Mouse (Mus musculus): ENCODE measurements around the gene Gm13697. TPM values are rescaled to one million over a fixed set of nuclear protein-coding genes. Genes with fewer than 3 reads are reported as not detected.
"Not testable (repeated sequence)": the region's sequence is repeated elsewhere in the genome, so short reads cannot be mapped to it uniquely, and the experiment has no call there.

The Gm13697 gene
- total and polyA plus RNA-seq, 2 experiments from 2014 or later = not detected

DNA sequence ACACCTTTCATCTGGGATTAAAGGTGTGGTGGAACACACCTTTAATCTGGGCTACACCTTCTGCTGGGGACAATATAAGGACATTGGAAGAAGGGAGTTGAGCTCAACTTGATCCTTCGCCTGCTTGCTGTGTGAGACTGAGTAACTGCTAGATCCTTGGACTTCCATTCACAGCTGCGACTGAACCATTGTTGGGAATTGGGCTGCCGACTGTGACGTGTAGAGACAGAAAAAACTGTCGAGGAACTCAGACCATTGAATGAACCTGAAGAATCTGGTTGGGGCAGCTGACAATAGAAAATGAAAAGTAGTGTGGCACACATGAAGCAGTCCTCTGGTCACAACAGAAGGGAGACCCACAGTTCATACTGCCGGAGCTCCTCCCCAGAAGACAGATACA is 5.7 kb downstream of the Gm13697 start, which contains the start of gene Gm13691:
Gene Gm13691 (plus strand): TSS at position 301 of the 400 bp plus-strand sequence.
- H3K36me3 ChIP-seq (ENCODE audit: insufficient read depth, low read length); H3K27ac ChIP-seq (ENCODE audit: low read depth, low read length); ATAC-seq (ENCODE audit: low FRiP score); H3K4me3 ChIP-seq (ENCODE audit: low read depth, low read length); H3K4me2 ChIP-seq (ENCODE audit: low read depth, low read length, poor library complexity, severe bottlenecking); DNase-seq (ENCODE audit: low spot score); H3K4me1 ChIP-seq (ENCODE audit: insufficient read depth, low read length); H3K27me3 ChIP-seq (ENCODE audit: insufficient read depth, low read length); H3K9me3 ChIP-seq (ENCODE audit: low read length); H3K9ac ChIP-seq (replicated peaks; ENCODE audit: low read length, poor library complexity, severe bottlenecking): not testable (repeated sequence)
- no CpG with 5 or more reads among the region's 6 CpGs for WGBS

DNA sequence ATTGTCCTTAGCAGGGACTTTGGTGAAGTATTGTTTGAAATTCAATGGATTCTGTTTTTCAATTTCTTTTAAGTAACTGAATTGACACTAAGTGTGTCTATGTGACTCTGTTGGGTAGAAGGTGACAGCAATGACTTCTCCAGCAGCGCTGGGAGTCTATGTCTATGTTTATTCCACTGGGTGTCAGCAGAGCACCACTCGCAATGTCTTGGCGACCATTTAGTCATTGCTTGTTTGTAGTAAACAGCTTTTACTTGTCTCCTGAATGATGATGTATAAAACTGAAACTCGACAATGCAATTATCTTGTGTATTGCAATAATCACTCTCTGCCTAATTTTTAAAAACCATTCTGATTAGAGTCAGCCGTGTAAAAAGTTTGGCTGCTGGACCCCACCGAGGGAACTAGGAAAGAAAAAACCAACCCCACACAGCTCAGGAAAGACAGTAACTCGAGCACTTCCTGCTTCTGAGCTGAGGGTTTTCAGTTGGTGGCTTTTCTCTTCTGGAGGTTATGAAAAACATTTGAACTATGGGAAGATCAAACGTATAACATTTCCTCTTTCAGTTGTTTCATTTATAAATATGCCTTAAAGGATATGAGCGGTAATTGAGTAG is 9.2 kb downstream of the Gm13697 start:
- DNase-seq (ENCODE audit: low spot score); H3K4me3 ChIP-seq (ENCODE audit: low read depth, low read length); ATAC-seq (ENCODE audit: low FRiP score); H3K27ac ChIP-seq (ENCODE audit: low read depth, low read length); H3K9ac ChIP-seq (replicated peaks; ENCODE audit: low read length, poor library complexity, severe bottlenecking); H3K4me2 ChIP-seq (ENCODE audit: low read depth, low read length, poor library complexity, severe bottlenecking); H3K9me3 ChIP-seq (ENCODE audit: low read length); H3K27me3 ChIP-seq (ENCODE audit: insufficient read depth, low read length); H3K4me1 ChIP-seq (ENCODE audit: insufficient read depth, low read length); H3K36me3 ChIP-seq (ENCODE audit: insufficient read depth, low read length): not testable (repeated sequence)
- WGBS = 73% methylated on average over 6 of the region's 9 CpGs

DNA sequence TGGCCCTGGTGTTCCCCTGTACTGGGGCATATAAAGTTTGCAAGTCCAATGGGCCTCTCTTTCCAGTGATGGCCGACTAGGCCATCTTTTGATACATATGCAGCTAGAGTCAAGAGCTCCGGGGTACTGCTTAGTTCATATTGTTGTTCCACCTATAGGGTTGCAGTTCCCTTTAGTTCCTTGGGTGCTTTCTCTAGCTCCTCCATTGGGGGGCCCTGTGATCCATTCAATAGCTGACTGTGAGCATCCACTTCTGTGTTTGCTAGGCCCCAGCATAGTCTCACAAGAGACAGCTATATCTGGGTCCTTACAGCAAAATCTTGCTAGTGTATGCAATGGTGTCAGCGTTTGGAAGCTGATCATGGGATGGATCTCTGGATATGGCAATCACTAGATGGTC is 10.0 kb downstream of the Gm13697 start:
- not testable (repeated sequence) for H3K36me3 ChIP-seq (ENCODE audit: insufficient read depth, low read length); H3K9ac ChIP-seq (replicated peaks; ENCODE audit: low read length, poor library complexity, severe bottlenecking); H3K9me3 ChIP-seq (ENCODE audit: low read length); DNase-seq (ENCODE audit: low spot score); H3K27me3 ChIP-seq (ENCODE audit: insufficient read depth, low read length); H3K4me3 ChIP-seq (ENCODE audit: low read depth, low read length); H3K27ac ChIP-seq (ENCODE audit: low read depth, low read length); ATAC-seq (ENCODE audit: low FRiP score); H3K4me1 ChIP-seq (ENCODE audit: insufficient read depth, low read length); H3K4me2 ChIP-seq (ENCODE audit: low read depth, low read length, poor library complexity, severe bottlenecking)
- no CpG with 5 or more reads among the region's 3 CpGs for WGBS

DNA sequence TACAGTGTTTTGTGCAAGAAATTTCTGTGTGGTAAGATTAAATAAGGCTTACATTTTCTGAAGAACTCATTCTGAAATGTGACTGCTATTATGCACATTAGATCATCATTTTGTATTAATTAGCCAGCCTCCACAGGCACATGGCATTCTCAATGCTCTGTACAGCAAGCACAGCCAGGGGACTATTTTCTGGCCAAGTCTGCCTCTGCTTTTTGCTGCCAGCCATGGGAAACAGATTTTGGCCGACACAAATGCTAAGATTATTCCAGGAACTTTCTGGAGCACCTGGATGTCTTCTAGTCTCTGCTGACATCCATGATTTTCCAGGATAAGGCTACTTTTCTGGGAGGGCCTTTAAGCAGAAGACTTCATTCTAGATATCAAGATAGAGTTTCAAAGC is 24.4 kb downstream of the Gm13697 start:
- TF ChIP-seq CTCF (IDR thresholded peaks at IDR 0.05) = no peak
- Histone ChIP-seq H3K4me1 (ENCODE audit: insufficient read depth, low read length) (no peaks in the 10 kb centered on the region), H3K36me3 (ENCODE audit: insufficient read depth, low read length) (no peaks in the 10 kb centered on the region), H3K27ac (ENCODE audit: low read depth, low read length) (no peak overlapping the region), H3K9me3 (ENCODE audit: low read length) (no peaks in the 10 kb centered on the region), H3K27me3 (ENCODE audit: insufficient read depth, low read length) (no peaks in the 10 kb centered on the region), H3K9ac (replicated peaks; ENCODE audit: low read length, poor library complexity, severe bottlenecking) (no peak overlapping the region), H3K4me3 (ENCODE audit: low read depth, low read length) (no peak overlapping the region), H3K4me2 (ENCODE audit: low read depth, low read length, poor library complexity, severe bottlenecking) (no peak overlapping the region)
- WGBS = 60% methylated on average over 1 of the region's 1 CpGs
- ATAC-seq (ENCODE audit: low FRiP score) = no peak
- DNase-seq (ENCODE audit: low spot score) = peak; percentile 52

DNA sequence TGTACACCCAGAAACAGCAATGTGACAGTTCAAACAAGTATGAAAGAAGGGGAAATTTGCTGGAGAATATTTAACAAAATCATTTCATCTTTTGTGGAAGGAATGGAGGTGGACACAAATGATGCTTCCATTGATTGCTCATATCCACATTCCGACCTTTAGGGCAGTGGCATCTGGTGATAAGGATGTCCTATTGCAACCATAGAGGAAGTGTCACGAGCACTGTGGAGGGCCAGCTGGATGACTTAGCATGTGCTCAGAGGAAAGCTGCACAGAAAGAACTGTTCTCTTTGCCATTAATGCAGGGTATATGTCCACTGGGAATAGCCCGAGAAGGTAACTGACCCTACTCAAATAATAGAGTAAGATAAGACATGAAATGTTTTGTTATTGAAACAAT is 25.3 kb downstream of the Gm13697 start:
- no peaks in the 10 kb centered on the region for H3K9me3 ChIP-seq (ENCODE audit: low read length)
- H3K4me1 ChIP-seq (ENCODE audit: insufficient read depth, low read length) = no peaks in the 10 kb centered on the region
- no peak overlapping the region for H3K9ac ChIP-seq (replicated peaks; ENCODE audit: low read length, poor library complexity, severe bottlenecking)
- TF ChIP-seq CTCF (IDR thresholded peaks at IDR 0.05) = no peak
- H3K36me3 ChIP-seq (ENCODE audit: insufficient read depth, low read length) = no peaks in the 10 kb centered on the region
- H3K4me3 ChIP-seq (ENCODE audit: low read depth, low read length) = no peak overlapping the region
- H3K27me3 ChIP-seq (ENCODE audit: insufficient read depth, low read length) = no peaks in the 10 kb centered on the region
- DNase-seq (ENCODE audit: low spot score) (no peak), ATAC-seq (ENCODE audit: low FRiP score) (no peak)
- H3K27ac ChIP-seq (ENCODE audit: low read depth, low read length) = no peak overlapping the region
- H3K4me2 ChIP-seq (ENCODE audit: low read depth, low read length, poor library complexity, severe bottlenecking) = no peak overlapping the region
- WGBS = 85% methylated on average over 3 of the region's 3 CpGs

DNA sequence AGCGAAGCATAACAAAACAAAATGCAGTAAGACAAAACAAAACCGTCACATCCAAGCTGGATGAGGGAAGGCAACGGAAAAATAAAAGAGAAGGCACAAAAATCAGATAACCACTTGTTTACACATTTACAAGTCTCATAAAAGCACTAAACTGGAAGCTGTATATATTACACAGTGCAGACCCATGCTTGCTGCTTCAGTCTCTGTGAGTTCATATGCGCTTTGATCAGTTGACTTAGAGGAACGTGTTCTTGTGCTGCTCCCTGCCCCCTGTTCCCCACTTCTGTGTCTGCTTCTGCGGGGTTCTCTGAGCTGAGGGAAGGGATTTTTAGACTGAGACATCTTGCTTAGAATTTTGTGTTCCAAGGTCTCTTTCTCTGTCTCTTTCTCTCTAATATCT is 30.0 kb downstream of the Gm13697 start:
- WGBS = 82% methylated on average over 6 of the region's 6 CpGs
- TF ChIP-seq CTCF (IDR thresholded peaks at IDR 0.05) = no peak
- H3K27ac ChIP-seq (ENCODE audit: low read depth, low read length) = no peak overlapping the region
- DNase-seq (ENCODE audit: low spot score) (no peak), ATAC-seq (ENCODE audit: low FRiP score) (no peak)
- no peaks in the 10 kb centered on the region for H3K27me3 ChIP-seq (ENCODE audit: insufficient read depth, low read length)
- no peak overlapping the region for H3K4me3 ChIP-seq (ENCODE audit: low read depth, low read length)
- no peak overlapping the region for H3K4me2 ChIP-seq (ENCODE audit: low read depth, low read length, poor library complexity, severe bottlenecking)
- no peaks in the 10 kb centered on the region for H3K4me1 ChIP-seq (ENCODE audit: insufficient read depth, low read length)
- H3K36me3 ChIP-seq (ENCODE audit: insufficient read depth, low read length) = no peaks in the 10 kb centered on the region
- no peak overlapping the region for H3K9ac ChIP-seq (replicated peaks; ENCODE audit: low read length, poor library complexity, severe bottlenecking)
- no peaks in the 10 kb centered on the region for H3K9me3 ChIP-seq (ENCODE audit: low read length)

DNA sequence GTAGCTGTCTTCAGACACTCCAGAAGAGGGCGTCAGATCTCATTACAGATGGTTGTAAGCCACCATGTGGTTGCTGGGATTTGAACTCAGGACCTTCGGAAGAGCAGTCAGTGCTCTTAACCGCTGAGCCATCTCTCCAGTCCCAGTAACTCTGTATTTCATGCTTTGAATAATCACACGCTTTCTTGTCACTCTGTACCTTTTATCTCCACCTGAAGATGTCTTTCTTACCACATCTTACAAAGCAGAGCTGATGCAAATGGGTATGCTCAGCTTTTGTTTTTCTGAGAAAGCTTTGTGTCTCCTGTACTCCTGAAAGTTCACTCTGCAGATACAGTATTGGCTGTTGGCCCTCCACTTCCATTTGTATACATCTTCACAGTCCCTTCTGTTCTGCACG is 31.7 kb downstream of the Gm13697 start:
- not testable (repeated sequence) for H3K36me3 ChIP-seq (ENCODE audit: insufficient read depth, low read length); H3K4me1 ChIP-seq (ENCODE audit: insufficient read depth, low read length); DNase-seq (ENCODE audit: low spot score); H3K27me3 ChIP-seq (ENCODE audit: insufficient read depth, low read length); H3K9ac ChIP-seq (replicated peaks; ENCODE audit: low read length, poor library complexity, severe bottlenecking); H3K27ac ChIP-seq (ENCODE audit: low read depth, low read length); H3K4me2 ChIP-seq (ENCODE audit: low read depth, low read length, poor library complexity, severe bottlenecking); ATAC-seq (ENCODE audit: low FRiP score); H3K9me3 ChIP-seq (ENCODE audit: low read length); H3K4me3 ChIP-seq (ENCODE audit: low read depth, low read length)
- WGBS = 79% methylated on average over 5 of the region's 5 CpGs
